8 mouse cellular contexts compared by ENCODE assay signal in genomic region chr3:117868637-117869323, GRCm38 (mm10). TPM values are rescaled to one million over a fixed set of nuclear protein-coding genes. Genes with fewer than 3 reads are reported as not detected.
A peak's percentile ranks its signal among the peaks of the same experiment; 100 is the strongest.
DNase-seq lines count a peak whose midpoint lies in the region; ATAC-seq and TF ChIP-seq lines count a peak whose summit lies in the region.

Snx7 (minus strand) TSS chr3:117868936.

- no peak for TF ChIP-seq POLR2A in cerebellum, adult 2 months (IDR thresholded peaks at IDR 0.05; ENCODE audit: borderline replicate concordance, insufficient read depth, low read length)
- TF ChIP-seq POLR2A in lung, adult 2 months (IDR thresholded peaks at IDR 0.05; ENCODE audit: borderline replicate concordance, extremely low read depth, low read depth, low read length): peak; percentile 75; the same call in 1 of the 2 replicates

- under 1% methylated on average over 52 of the region's 53 CpGs for WGBS in cerebellum, adult 2 months
- WGBS in lung, adult 2 months: 1% methylated on average over 53 of the region's 53 CpGs
- WGBS in neural tube, embryonic 15.5 days: under 1% methylated on average over 33 of the region's 53 CpGs

- 0 out of 2 replicates have a peak within 1 kb of the TSS, but pooled peaks have one; percentile 66 for H3K27ac ChIP-seq in cerebellum, adult 2 months (ENCODE audit: insufficient read depth, low read length)
- H3K27ac ChIP-seq in neural tube, embryonic 15.5 days (replicated peaks): peak within 1 kb of the TSS; percentile 69; the same call in 1 of the 2 replicates

- peak within 1 kb of the TSS; percentile 60 for H3K9ac ChIP-seq in neural tube, embryonic 15.5 days (replicated peaks)

- no peaks in the 10 kb centered on the region for H3K4me1 ChIP-seq in cerebellum, adult 2 months (ENCODE audit: control insufficient read depth, insufficient read depth, low read length)
- peaks cover 7% of the 10 kb centered on the region for H3K4me1 ChIP-seq in lung, adult 2 months (ENCODE audit: control insufficient read depth, insufficient read depth, low read length)
- peaks cover 8% of the 10 kb centered on the region; the same call in 1 of the 2 replicates for H3K4me1 ChIP-seq in neural tube, embryonic 15.5 days

- no peaks in the 10 kb centered on the region for H3K9me3 ChIP-seq in neural tube, embryonic 15.5 days (replicated peaks)

- no peaks in the 10 kb centered on the region for H3K36me3 ChIP-seq in neural tube, embryonic 15.5 days

- peak within 1 kb of the TSS; percentile 73 for H3K4me3 ChIP-seq in cerebellum, adult 2 months (replicated peaks; ENCODE audit: insufficient read depth, low read depth, low read length)
- H3K4me3 ChIP-seq in lung, adult 2 months (replicated peaks; ENCODE audit: extremely low read depth, low read depth, low read length): peak within 1 kb of the TSS; percentile 100
- H3K4me3 ChIP-seq in neural tube, embryonic 15.5 days (replicated peaks): peak within 1 kb of the TSS; percentile 55

- peak; percentile 97 for ATAC-seq in frontal cortex, adult (ENCODE audit: low TSS enrichment)
- peak; percentile 99 for ATAC-seq in neural tube, embryonic 15.5 days (ENCODE audit: low FRiP score)

- TF ChIP-seq CTCF in cerebellum, adult 2 months (IDR thresholded peaks at IDR 0.05; ENCODE audit: borderline replicate concordance, insufficient read depth, low read depth, low read length): no peak
- TF ChIP-seq CTCF in lung, adult 2 months (IDR thresholded peaks at IDR 0.05; ENCODE audit: insufficient read depth, low read length): no peak

- peak within 1 kb of the TSS; percentile 63 for H3K4me2 ChIP-seq in neural tube, embryonic 15.5 days

- no peaks in the 10 kb centered on the region for H3K27me3 ChIP-seq in cerebellum, adult 2 months (ENCODE audit: control insufficient read depth, insufficient read depth, low read length)
- H3K27me3 ChIP-seq in neural tube, embryonic 15.5 days (replicated peaks): no peaks in the 10 kb centered on the region

- DNase-seq in MN1 (ENCODE audit: low spot score): peak; percentile 89
- peak; percentile 73 to 81 for DNase-seq in cerebellum, adult 2 months
- DNase-seq in heart, postnatal 4 days: peak; percentile 92
- peak; percentile 64 to 81 for DNase-seq in layer of hippocampus, adult 8-10 months (ENCODE audit: low spot score in 2 of 2)
- peak; percentile 84 for DNase-seq in lung, adult 2 months
- DNase-seq in thymus, postnatal 25 days: peak; percentile 17

RNA-seq across cellular contexts. Expression of gene Snx7, which starts in this region (rescaled TPM):
- polyA plus RNA-seq in cerebellum, adult 2 months (2012; rRNA removed): 4.7 and 6.5 TPM in 2 replicates
- 10 to 100 TPM; 16.0 to 19.0 TPM for total RNA-seq in heart, postnatal 4 days (2021)
- 10 to 100 TPM; 13.5 to 19.7 (median 17.3) TPM for total RNA-seq in layer of hippocampus, adult 8-10 months (2022)
- polyA plus RNA-seq in lung, adult 2 months (2012; rRNA removed): 22.3 and 22.5 TPM in 2 replicates
- 14.2 and 17.2 TPM in 2 replicates for polyA plus RNA-seq in neural tube, embryonic 15.5 days (2015; fragmentation: Nextera tagmentation; extraction: Ambion mirVana)

Comparison
In these comparisons a context has a peak if more than half of its experiments do, and no peak if none do; other contexts are left out.
1. Peak in every context shown above with its lines: DNase-seq, ATAC-seq, H3K4me3 ChIP-seq and H3K27ac ChIP-seq.
2. DNase-seq: peak in every context shown above with its lines; median percentile 92 in heart, postnatal 4 days; 89 in MN1; 84 in lung, adult 2 months; 77 in cerebellum, adult 2 months; 72 in layer of hippocampus, adult 8-10 months; 17 in thymus, postnatal 25 days.